Mouse (Mus musculus) thymus, postnatal 36 days (tissue): ENCODE data around the gene Nav2.

Experiments
- DNase-seq, 2 experiments: peaks; one replicate each; pipeline ENCODE4 v3.0.0; 2022; ENCODE audit warnings: mixed read lengths in 2 of 2

Gene Nav2

DNA sequence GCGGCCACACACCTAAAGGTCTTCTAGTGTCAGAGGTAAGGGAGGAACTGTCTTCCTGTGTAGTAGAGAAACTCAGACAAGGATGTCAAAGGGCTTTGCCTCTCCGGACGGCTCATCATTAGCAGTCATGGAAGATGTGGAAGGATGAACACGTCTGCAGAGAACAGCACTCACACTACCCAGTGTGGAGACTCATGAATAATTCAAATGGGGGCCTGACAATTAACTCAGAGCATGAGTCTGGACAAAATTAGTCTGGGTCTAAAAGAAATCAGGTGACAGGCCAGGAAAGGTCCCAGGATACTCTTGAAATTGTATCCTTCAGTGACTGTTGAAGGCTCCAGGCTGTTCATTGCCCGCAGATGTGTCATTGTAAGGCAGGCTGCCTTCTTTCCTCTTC is 17.5 kb upstream of the Nav2 start:
- no peak for DNase-seq

GRCm38 (mm10) chr7:48893093-48893492 is 15.4 kb upstream of the Nav2 start:
- no peak for DNase-seq

GRCm38 (mm10) chr7:48894152-48894551 is 14.4 kb upstream of the Nav2 start:
- DNase-seq: peak; percentile 38 to 56

DNA sequence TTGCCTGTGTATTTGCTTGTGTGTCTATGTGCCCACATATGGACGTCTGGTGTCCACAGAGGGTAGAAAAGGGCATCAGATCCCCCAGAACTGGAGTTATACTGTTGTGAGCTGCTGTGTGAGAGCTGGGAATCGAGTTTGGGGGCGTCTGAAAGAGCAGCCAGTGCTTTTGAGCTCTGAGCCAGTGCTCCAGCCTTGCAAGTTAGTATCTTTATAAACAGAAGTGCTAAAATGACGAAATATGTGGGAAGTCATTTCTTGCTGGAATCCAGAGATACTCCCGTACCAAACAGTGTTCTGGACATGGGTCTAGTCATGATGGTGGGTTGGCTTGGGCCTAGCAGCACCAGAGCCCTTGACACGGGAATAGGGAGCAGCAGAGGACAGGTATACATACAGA is 13.8 kb upstream of the Nav2 start:
- DNase-seq: no peak

DNA sequence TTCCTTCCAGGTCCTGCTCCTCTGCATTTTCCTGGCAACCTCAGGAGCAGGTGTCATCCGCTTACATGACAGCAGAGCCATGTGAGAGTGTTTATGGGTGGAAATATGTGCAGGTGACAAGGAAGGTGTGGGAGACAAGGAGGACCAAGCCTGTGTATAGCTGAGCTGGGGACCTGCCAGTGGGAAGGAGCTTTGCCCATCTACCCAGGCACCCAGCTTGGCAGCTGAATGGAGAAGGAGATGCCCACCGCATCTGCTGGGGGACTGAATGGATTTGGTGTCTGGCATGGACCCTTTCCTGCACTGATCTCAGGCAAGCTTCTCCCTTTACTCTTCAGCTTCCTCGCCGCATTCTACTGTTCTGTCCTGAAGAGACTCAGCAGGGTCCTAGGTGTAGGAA is 13.0 kb upstream of the Nav2 start:
- DNase-seq: no peak

GRCm38 (mm10) chr7:48896051-48896450 is 12.5 kb upstream of the Nav2 start:
- no peak for DNase-seq

GRCm38 (mm10) chr7:48897539-48898163 is 10.9 kb upstream of the Nav2 start:
- DNase-seq: no peak

DNA sequence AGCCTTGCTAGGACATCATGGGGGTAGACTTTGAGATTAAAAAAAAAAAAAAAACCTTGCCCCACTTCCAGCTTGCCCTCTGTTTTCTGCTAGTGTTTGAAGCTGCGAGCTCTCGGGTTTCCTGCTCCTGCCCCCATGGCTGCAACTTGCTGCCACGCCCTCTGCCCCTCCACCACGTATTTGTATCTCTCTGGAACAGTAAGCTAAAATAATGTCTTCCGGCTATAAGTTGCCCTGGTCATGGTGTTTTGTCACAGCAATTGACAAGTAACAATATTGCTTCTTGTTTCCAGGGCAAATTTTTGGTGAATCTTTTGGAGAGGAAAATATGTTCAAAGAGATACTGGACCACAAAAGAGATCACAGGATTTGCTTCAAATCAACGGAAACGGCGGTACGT is 10.1 kb upstream of the Nav2 start:
- peak in 1 of 2 experiments; percentile 22 for DNase-seq

DNA sequence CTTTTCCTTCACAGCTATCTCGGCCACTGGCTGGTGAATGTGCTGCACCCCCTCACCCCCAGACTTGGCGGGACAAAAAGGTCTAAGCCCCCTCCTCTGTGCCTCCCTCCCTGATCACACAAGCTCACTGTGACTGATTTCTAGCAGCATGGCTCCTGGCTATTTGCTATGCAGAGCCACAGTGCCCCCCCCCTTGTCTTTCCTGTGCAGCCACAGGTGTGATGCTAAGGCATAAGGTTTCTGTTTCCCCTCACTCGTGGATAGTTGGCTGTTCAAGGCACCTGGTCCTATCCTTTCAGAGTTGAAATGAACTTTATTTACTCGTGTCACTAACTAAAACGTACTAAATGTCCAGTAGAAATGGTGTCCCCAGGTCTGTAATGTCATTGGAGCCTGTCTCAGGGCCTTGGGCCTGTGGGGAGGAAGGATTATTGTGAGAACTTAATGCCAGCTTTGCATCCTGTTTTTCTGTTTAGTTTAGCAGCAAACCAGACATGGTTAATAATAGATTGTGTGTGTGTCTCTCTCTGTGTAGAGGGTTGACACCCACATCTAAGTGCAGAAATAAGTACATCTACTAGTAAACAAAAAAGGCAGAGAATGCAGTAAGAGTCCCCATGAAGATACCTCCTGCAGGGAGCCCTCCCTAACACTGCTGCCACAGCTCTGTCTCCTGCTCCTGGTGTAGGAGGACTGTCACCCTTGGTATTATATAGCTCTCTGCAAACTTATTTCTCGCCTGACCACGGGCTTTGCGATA is 7.9 kb upstream of the Nav2 start:
- DNase-seq: no peak

- no peak for DNase-seq
Observed at GRCm38 (mm10) chr7:48902454-48902853, 6.1 kb upstream of the Nav2 start.

- DNase-seq: no peak
Observed at GRCm38 (mm10) chr7:48909342-48909671, 791 bp downstream of the Nav2 start.

DNA sequence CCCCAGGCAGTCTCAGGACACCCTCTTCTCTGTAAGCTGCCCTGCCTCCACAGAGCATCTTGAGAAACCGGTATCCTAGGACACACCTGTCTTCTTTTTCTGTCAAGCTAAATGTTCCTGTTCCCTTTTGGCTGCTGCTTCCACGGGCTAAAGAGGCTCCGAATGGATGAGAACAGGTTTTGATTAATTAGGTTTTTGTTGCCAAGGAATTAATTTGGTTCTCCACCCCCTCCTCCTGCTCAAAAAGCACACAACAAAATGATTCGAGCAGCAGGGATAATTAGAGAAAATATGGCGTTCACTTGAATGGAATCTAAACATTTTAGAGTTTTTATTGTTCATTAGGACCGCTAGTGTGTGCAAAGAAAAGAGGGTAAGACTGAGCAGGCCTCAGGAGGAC is 1.8 kb downstream of the Nav2 start:
- DNase-seq: no peak

DNA sequence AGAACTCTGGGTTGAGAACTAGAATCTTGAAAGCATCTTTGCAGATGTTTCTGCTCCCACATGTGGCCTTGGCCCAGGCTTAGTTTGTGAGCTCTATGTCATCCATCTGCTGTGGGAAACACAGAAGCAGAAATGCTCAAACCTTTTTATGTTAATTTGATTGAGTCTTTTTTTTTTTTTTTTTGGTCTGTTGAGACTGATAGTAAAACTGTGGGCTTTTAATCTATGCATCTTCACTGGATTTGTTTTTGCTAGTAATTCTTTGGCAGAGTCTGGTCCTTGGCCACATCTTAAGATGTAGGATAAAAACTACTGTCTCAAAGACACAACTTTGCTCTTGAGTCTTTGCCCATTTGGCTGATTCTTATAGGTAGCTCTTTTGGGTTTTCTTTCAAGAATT is 2.6 kb downstream of the Nav2 start:
- DNase-seq: no peak

- no peak for DNase-seq
Observed at GRCm38 (mm10) chr7:48914630-48915506, 6.4 kb downstream of the Nav2 start.

DNA sequence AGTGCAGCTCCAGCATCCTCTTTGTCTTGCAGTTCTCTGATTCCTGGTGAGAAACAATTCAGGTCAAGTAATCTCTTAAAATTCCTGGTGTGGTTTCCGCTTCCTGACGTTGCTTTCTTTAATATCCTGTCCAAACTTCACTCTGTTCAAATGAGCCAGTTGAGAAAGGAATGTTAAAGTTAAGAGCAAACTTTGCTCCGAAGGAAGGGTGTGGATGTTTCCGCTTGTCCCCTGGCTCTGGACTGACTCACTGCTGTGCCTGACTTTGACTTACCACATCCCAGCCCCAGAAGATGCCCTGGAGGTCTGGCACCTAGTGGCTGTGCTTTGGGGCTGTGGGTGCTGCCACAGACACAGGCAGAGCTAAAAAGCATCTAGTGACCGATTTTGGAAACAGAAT is 8.9 kb downstream of the Nav2 start:
- DNase-seq: no peak

DNA sequence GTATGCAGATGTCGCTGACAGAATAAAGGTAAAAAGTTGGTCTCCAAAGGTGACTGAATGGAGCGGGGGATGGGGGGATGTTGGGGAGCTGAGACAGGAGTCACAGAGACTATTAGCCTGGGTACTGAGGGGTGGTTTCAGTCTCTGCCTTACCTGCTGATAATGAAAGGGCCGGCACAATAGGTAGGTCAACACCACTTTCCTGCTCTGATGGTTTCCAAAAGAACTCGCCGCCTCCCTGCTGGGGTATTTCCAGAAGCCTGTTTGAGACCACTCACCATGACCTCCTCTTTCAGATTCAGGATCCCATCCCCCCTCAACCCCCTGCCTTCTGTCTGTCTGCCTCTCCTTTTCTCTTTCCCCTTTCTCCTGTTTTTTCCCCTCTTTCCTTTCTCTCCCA is 9.5 kb downstream of the Nav2 start:
- DNase-seq: no peak

GRCm38 (mm10) chr7:48918389-48918788 is 9.9 kb downstream of the Nav2 start:
- no peak for DNase-seq

- DNase-seq: no peak
Observed at GRCm38 (mm10) chr7:48923620-48924019, 15.1 kb downstream of the Nav2 start.

GRCm38 (mm10) chr7:48925214-48925613 is 16.7 kb downstream of the Nav2 start:
- no peak for DNase-seq

GRCm38 (mm10) chr7:48928364-48928763 is 19.8 kb downstream of the Nav2 start:
- peak; percentile 66 to 68 for DNase-seq

GRCm38 (mm10) chr7:48930399-48930798 is 21.9 kb downstream of the Nav2 start:
- DNase-seq: no peak

- DNase-seq: no peak
Observed at GRCm38 (mm10) chr7:48932138-48932537, 23.6 kb downstream of the Nav2 start.

GRCm38 (mm10) chr7:48934816-48935215 is 26.3 kb downstream of the Nav2 start:
- DNase-seq: no peak

DNA sequence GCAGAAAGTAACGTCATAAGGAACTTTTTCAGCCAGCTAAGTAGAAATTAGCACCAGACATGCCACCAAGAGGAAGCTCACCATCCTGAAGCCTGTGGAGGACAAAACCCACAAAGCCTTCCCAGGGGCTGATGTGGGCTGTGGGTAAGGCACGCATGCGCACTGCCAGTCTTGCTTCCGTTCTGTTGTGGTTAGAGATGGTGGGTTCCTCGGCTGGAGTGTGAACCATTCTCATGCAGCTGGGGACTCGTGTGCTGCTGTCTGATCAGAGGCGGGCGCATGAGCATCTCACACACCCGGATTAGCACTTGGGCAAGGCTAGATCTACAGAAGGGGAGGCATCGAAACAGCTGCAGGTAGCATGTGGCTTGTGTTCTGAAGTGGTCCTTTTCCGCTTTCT is 29.0 kb downstream of the Nav2 start:
- DNase-seq: peak; percentile 88 to 93
